Mouse (Mus musculus) cortical plate, adult 2 months (tissue): ENCODE measurements around the gene Wfdc15a.

Source experiments
- CTCF ChIP-seq: fragments of 200-500 bp; IDR thresholded peaks from 2 replicates; pipeline ENCODE4 v1.5.1; 2011; ENCODE audit warnings: mild to moderate bottlenecking, control low read depth, low read length; ENCODE audit not compliant: insufficient read depth; ENCODE audit errors: extremely low read depth
- POLR2A ChIP-seq: fragments of 200-500 bp; IDR thresholded peaks from 2 replicates; pipeline ENCODE4 v1.6.1; 2011; ENCODE audit warnings: mild to moderate bottlenecking, low read length, control low read depth; ENCODE audit not compliant: insufficient read depth; ENCODE audit errors: extremely low read depth

GRCm38 (mm10) chr2:164173394-164173793 lies 26.5 kb downstream of the Wfdc15a start:
- TF ChIP-seq CTCF: no peak
- TF ChIP-seq POLR2A: no peak
